In genomic region chr5:105792331-105792801, GRCm38 (mm10) we compare ENCODE assay signal across 8 mouse cellular contexts.
DNase-seq lines count a peak whose midpoint lies in the region; ATAC-seq and TF ChIP-seq lines count a peak whose summit lies in the region.

No protein-coding gene starts in this region.

- intact Hi-C loops in left cerebral cortex, postnatal 25 days (cut with DNase I), result no loop called here

- no peak for ATAC-seq in heart, embryonic 13.5 days (ENCODE audit: extremely low read depth, insufficient number of reproducible peaks, low FRiP score, low TSS enrichment)
- ATAC-seq in kidney, postnatal 0 days (replicated peaks; ENCODE audit: low FRiP score, low read depth), result peak; percentile 71
- ATAC-seq in midbrain, embryonic 11.5 days (ENCODE audit: low FRiP score), result no peak

- TF ChIP-seq POLR2A in cerebellum, adult 2 months (IDR thresholded peaks at IDR 0.05; ENCODE audit: borderline replicate concordance, insufficient read depth, low read length), result no peak

- peak; percentile 73 for DNase-seq in 3T3-L1 (ENCODE audit: low read depth, low spot score)
- peak; percentile 45 to 49 for DNase-seq in cerebellum, adult 2 months
- no peak for DNase-seq in kidney, postnatal 0 days (ENCODE audit: low spot score)
- DNase-seq in midbrain, embryonic 11.5 days (ENCODE audit: low spot score, missing footprints), result peak; percentile 87
- no peak for DNase-seq in right cerebral cortex, postnatal 10 days (ENCODE audit: low spot score in 2 of 2)
- no peak for DNase-seq in left cerebral cortex, adult 9 months (ENCODE audit: low spot score in 2 of 2)
- no peak for DNase-seq in left cerebral cortex, postnatal 25 days (ENCODE audit: low spot score in 2 of 2)

- H3K9ac ChIP-seq in heart, embryonic 13.5 days, result peak overlapping the region; percentile 73
- H3K9ac ChIP-seq in kidney, postnatal 0 days (ENCODE audit: low read depth, low read length), result peak overlapping the region; percentile 38; the same call in 1 of the 2 replicates
- no peak overlapping the region for H3K9ac ChIP-seq in midbrain, embryonic 11.5 days (ENCODE audit: low read length)

- peak overlapping the region; percentile 36 for H3K4me3 ChIP-seq in cerebellum, adult 2 months (replicated peaks; ENCODE audit: insufficient read depth, low read depth, low read length)
- peak overlapping the region; percentile 40 for H3K4me3 ChIP-seq in heart, embryonic 13.5 days
- H3K4me3 ChIP-seq in kidney, postnatal 0 days (replicated peaks; ENCODE audit: low read depth, low read length), result no peak overlapping the region; the same call in 1 of the 2 replicates
- no peak overlapping the region for H3K4me3 ChIP-seq in midbrain, embryonic 11.5 days (ENCODE audit: low read depth, low read length)

- 11% methylated on average over 8 of the region's 8 CpGs for WGBS in cerebellum, adult 2 months
- 11% methylated on average over 8 of the region's 8 CpGs for WGBS in heart, embryonic 13.5 days
- WGBS in kidney, postnatal 0 days, result 32% methylated on average over 8 of the region's 8 CpGs
- WGBS in midbrain, embryonic 11.5 days, result 36% methylated on average over 8 of the region's 8 CpGs

- no peaks in the 10 kb centered on the region for H3K27me3 ChIP-seq in cerebellum, adult 2 months (ENCODE audit: control insufficient read depth, insufficient read depth, low read length)
- H3K27me3 ChIP-seq in heart, embryonic 13.5 days (replicated peaks), result peaks cover 50% of the 10 kb centered on the region
- no peaks in the 10 kb centered on the region for H3K27me3 ChIP-seq in kidney, postnatal 0 days (ENCODE audit: insufficient read depth, low read length)
- H3K27me3 ChIP-seq in midbrain, embryonic 11.5 days (ENCODE audit: control insufficient read depth, insufficient read depth, low read length), result no peaks in the 10 kb centered on the region

- TF ChIP-seq CTCF in cerebellum, adult 2 months (IDR thresholded peaks at IDR 0.05; ENCODE audit: borderline replicate concordance, insufficient read depth, low read depth, low read length), result no peak
- TF ChIP-seq CTCF in kidney, postnatal 0 days (IDR thresholded peaks at IDR 0.05; ENCODE audit: low read depth), result no peak

- H3K9me3 ChIP-seq in heart, embryonic 13.5 days, result no peaks in the 10 kb centered on the region
- no peaks in the 10 kb centered on the region for H3K9me3 ChIP-seq in kidney, postnatal 0 days (replicated peaks; ENCODE audit: low read length)
- H3K9me3 ChIP-seq in midbrain, embryonic 11.5 days (ENCODE audit: control insufficient read depth, low read length), result no peaks in the 10 kb centered on the region

- no peak overlapping the region for H3K27ac ChIP-seq in cerebellum, adult 2 months (ENCODE audit: insufficient read depth, low read length)
- H3K27ac ChIP-seq in heart, embryonic 13.5 days (replicated peaks), result peak overlapping the region; percentile 80
- peak overlapping the region; percentile 93 for H3K27ac ChIP-seq in kidney, postnatal 0 days
- no peak overlapping the region for H3K27ac ChIP-seq in midbrain, embryonic 11.5 days (ENCODE audit: low read depth, low read length)

- no peaks in the 10 kb centered on the region for H3K36me3 ChIP-seq in heart, embryonic 13.5 days
- H3K36me3 ChIP-seq in kidney, postnatal 0 days (ENCODE audit: insufficient read depth, low read length), result no peaks in the 10 kb centered on the region
- no peaks in the 10 kb centered on the region for H3K36me3 ChIP-seq in midbrain, embryonic 11.5 days (ENCODE audit: control insufficient read depth, insufficient read depth, low read length)

- peaks cover 6% of the 10 kb centered on the region for H3K4me1 ChIP-seq in cerebellum, adult 2 months (ENCODE audit: control insufficient read depth, insufficient read depth, low read length)
- H3K4me1 ChIP-seq in heart, embryonic 13.5 days, result peaks cover 52% of the 10 kb centered on the region
- H3K4me1 ChIP-seq in kidney, postnatal 0 days (replicated peaks; ENCODE audit: insufficient read depth, low read length), result peaks cover 60% of the 10 kb centered on the region
- H3K4me1 ChIP-seq in midbrain, embryonic 11.5 days (ENCODE audit: control insufficient read depth, insufficient read depth, low read length), result peaks cover 15% of the 10 kb centered on the region

- H3K4me2 ChIP-seq in heart, embryonic 13.5 days, result peak overlapping the region; percentile 70
- peak overlapping the region; percentile 47 for H3K4me2 ChIP-seq in kidney, postnatal 0 days (ENCODE audit: low read length)
- no peak overlapping the region for H3K4me2 ChIP-seq in midbrain, embryonic 11.5 days

Comparison
In these comparisons a context has a peak if more than half of its experiments do, and no peak if none do; other contexts are left out.
1. DNase-seq: peak in 3T3-L1 (single experiment), cerebellum, adult 2 months (2 of 2) and midbrain, embryonic 11.5 days (single experiment); none in kidney, postnatal 0 days (single experiment), right cerebral cortex, postnatal 10 days (0 of 2), left cerebral cortex, adult 9 months (0 of 2) and left cerebral cortex, postnatal 25 days (0 of 2).
2. H3K27ac ChIP-seq: peak in heart, embryonic 13.5 days (single experiment) and kidney, postnatal 0 days (single experiment); none in cerebellum, adult 2 months (single experiment) and midbrain, embryonic 11.5 days (single experiment).
3. H3K4me3 ChIP-seq: peak in cerebellum, adult 2 months (single experiment) and heart, embryonic 13.5 days (single experiment); none in kidney, postnatal 0 days (single experiment) and midbrain, embryonic 11.5 days (single experiment).